Mouse (Mus musculus): ENCODE results near the gene Kcna1. TPM values are rescaled to one million over a fixed set of nuclear protein-coding genes. Genes with fewer than 3 reads are reported as not detected.
A peak's percentile ranks its signal among the peaks of the same experiment; 100 is the strongest.

Kcna1 gene
- polyA plus RNA-seq (2015; fragmentation: Nextera tagmentation; extraction: Ambion mirVana): 1.0 TPM in 2 replicates

- no peak for DNase-seq (ENCODE audit: low spot score)
Observed at GRCm38 (mm10) chr6:126646381-126646780, at the start of gene Kcna1. Gene Kcna1, minus strand, starts transcription at chr6:126646384.

- DNase-seq (ENCODE audit: low spot score): no peak
Observed at GRCm38 (mm10) chr6:126687120-126687519, 40.9 kb upstream of the Kcna1 start.

DNA sequence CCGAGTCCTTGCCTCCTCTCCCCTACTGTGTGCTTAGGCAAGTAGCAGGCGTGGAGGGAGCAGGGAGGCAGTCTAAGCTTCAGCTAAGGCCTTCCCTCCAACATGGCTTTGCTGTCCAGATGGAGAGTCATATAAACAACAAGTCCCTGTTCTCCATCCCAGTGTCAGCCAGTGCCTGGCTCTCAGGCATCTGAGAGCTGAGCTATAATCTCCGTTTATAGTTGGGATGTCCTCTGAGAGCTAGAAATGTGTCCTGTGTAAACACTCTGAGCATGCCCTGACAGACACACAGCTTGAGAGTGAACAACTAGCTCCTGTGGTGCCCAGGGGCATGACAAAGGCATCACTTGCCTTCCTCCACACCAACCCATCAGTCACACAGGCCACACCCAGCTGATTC, 39.0 kb upstream of the Kcna1 start:
- DNase-seq (ENCODE audit: low spot score): no peak

DNA sequence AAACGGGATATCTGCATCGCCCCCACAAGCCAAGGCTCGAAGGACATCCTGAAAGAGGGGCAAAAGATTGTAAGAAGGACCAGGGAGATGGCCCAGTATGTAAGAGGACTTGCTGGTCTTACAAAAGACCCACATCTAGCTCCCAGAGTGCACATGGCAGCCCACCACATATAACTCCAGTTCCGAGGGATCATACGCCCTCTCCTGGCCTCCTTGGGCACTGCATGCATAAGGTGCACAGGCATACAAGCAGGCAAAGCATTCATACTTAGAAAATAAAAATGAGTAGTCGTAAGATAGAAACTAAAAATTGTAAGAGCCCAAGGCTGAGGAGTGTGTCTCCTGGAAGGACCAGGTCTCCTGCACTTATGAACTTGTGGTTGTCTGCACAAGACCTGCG, 32.8 kb upstream of the Kcna1 start:
- DNase-seq (ENCODE audit: low spot score): no peak

DNA sequence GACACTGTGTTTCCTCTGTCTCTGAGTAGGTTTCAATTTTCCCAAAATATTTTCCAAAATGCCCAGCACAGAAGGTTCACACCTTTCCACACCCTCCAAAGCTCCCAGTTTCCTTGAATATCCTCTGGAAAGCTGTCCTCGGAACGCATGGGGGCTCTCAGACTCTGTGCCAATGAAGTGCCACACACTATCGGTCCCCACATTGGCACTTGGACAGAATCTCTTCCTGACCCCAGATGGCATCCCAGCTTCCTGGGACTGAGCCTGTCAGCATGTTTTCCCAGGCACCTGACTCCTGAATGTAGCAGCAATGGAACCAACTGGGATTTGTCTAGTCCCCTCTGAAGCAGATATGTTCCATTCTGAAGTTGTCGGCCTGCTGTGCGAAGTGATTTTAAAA, 20.8 kb upstream of the Kcna1 start:
- no peak for DNase-seq (ENCODE audit: low spot score)

DNA sequence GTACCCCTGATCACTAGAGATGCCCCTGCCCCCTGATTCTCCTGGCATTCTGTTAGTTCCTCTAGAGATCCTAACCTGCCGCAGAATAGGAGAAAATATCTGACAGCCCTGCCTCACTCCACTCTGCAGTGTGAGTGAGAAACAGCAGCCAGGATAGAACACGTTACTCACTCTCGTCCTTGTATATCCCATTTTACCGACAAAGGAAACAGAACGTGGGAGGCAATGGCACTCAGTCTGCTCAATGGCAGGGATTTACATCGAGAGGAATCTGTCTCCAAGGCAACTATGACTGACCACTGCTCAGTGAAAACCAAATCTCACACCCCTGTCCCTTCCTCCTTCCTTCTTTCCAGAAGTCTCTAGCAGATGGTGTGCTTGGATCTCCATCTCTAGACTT, 19.9 kb upstream of the Kcna1 start:
- no peak for DNase-seq (ENCODE audit: low spot score)

- no peak for DNase-seq (ENCODE audit: low spot score)
Observed at GRCm38 (mm10) chr6:126664569-126664968, 18.4 kb upstream of the Kcna1 start.

- DNase-seq (ENCODE audit: low spot score): no peak
Observed at GRCm38 (mm10) chr6:126657646-126658394, 11.6 kb upstream of the Kcna1 start.

GRCm38 (mm10) chr6:126653561-126653960, 7.4 kb upstream of the Kcna1 start:
- DNase-seq (ENCODE audit: low spot score): no peak

DNA sequence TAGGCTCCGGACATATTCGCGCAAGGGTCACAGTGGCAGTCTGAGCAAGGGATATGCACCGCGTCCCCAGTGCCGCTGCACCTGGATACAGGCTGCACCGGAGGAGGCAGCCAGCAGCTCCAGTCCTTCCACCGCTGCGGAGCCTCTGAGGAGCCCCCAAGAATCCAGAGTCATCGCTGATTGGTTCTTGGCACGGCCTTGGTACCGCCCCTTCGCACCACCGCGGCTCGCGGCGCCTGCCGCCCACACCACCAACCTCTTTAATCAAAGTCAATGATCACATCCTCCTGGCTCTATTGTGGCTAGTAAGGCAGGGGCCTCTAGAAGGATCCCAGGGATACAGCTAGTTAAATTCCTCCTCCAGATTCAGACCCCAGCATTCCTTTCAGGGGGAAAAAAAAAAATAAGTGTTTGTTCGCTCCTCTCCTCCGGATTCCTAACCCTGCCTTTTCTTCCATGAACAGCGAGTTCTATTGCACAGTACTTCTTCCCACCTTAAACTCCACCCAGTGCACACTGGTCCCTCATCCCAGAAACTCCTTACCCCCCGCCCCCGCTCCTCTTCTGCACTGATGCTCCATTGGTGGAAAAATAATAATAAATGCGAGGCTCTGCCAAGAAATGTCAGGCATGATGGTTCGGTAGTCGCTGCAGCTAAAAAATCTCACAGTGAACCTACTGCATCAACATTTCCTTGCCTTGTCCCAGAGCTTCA, 383 bp downstream of the Kcna1 start:
- peak; percentile 23 for DNase-seq (ENCODE audit: low spot score)

- no peak for DNase-seq (ENCODE audit: low spot score)
Observed at GRCm38 (mm10) chr6:126645044-126645541, 1.1 kb downstream of the Kcna1 start.

- DNase-seq (ENCODE audit: low spot score): no peak
Observed at GRCm38 (mm10) chr6:126644181-126645043, 1.8 kb downstream of the Kcna1 start.

DNA sequence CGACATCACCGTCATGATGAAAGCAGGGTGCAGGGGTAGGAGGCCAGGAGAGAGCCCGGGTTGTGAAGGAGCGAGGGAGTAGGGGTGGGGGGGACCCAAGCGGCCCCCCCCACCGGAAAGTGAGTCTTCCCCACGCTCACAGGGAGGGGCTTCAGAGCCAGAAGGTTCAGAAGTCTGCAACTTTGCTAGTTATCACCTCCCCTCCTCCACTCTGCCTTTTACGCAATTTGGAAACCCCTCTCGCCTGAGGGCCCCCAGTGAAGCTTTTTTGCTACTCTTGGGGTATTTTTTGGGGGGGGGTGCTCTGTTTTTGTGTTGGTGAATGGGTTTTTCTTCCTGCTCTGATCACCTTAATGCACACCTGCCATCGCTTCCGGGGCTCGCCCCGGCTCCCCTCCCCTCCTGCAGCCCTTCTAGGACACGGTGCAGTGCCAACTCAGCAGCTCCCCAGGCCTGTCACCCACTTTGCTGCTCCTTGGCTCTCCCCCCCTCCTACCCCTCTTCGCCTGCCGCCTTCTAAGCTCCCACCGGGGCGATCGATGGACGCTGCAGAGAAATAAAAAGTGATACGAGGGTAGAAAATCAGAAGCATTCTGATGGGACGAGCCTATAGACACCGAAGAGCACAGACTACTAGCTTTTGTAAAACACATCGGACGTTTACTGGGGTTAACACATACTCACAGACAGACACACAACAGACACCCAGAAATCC, 2.7 kb downstream of the Kcna1 start:
- no peak for DNase-seq (ENCODE audit: low spot score)

- DNase-seq (ENCODE audit: low spot score): no peak
Observed at GRCm38 (mm10) chr6:126642856-126643321, 3.3 kb downstream of the Kcna1 start.

DNA sequence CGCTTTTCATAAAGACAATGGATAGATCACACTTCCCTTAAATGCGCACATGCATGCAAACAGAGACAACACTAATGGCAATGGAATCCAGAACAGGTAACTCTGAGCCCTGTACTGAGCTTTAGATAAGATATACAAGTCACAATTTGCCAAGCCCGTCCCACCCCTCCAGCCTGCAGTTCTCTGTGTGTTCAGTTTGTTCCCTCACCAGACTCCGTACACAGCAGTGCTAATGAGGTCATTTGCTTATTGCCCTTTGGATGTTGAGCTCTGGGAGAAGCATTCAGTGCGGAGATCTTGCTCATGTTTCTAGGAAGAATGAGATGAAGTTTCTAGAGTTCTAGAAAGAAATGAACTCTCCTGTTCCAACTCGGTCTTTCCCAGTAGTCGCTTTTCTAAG, 17.7 kb downstream of the Kcna1 start:
- DNase-seq (ENCODE audit: low spot score): no peak

- no peak for DNase-seq (ENCODE audit: low spot score)
Observed at GRCm38 (mm10) chr6:126618455-126618854, 27.7 kb downstream of the Kcna1 start.

DNA sequence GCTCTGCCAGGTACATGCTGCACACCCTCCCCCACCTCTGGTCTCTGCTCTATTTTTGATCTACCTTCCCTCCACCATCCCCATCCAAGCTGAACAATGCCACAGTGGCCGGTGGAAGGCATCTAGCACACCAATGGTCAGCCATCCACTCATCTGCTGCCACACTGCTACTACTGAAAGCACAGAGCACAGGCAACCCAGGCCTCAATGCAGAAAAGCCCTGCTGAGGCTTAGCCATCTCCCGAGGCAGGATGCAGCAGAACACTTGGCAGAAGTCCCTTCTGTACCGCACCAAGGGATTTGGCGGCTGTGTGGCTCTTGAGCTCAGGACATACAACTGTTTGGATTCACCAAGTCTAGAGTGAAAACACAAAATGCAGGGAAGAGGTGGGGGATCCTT, 35.4 kb downstream of the Kcna1 start:
- no peak for DNase-seq (ENCODE audit: low spot score)

GRCm38 (mm10) chr6:126609193-126609947, 36.8 kb downstream of the Kcna1 start:
- no peak for DNase-seq (ENCODE audit: low spot score)

DNA sequence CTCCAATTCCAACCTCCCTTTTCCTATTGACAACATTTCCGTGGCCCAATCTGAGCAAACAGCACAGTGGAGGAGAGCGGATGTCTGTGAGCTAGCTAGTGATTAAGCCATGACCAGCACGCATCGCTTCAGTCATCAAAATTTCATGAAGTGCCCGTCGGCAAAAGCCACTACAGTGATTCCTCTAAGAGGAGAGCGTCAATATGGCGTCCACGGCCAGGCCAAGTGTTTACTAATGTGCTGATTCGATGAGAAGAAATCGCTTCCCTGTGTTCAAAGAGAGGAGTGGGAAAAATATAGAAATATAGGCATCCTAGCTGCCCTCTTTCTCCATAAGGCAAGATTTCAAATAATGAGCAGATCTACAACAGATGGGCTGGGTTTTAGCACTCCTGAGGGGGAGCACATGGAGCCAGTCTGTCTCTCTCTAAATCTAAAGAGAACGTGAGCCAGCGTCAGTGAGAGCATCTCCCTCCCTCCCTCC, 44.3 kb downstream of the Kcna1 start:
- no peak for DNase-seq (ENCODE audit: low spot score)

Measured in thymus, postnatal 0 days (tissue).